26 mouse cellular contexts compared by ENCODE assay signal in genomic region chr15:68412156-68412555, GRCm38 (mm10).
DNase-seq lines count a peak whose midpoint lies in the region; ATAC-seq lines count a peak whose summit lies in the region.
"Had no signal": no experiment of that assay in that cellular context is flagged by ENCODE, and none has a peak within 500 bp of the region (broad histone marks: within the 10 kb centered on the region; RNA-seq: fewer than 3 reads in every experiment).

No protein-coding gene starts in this region.

- H3K9ac ChIP-seq in heart, embryonic 12.5 days: no peak overlapping the region
- H3K9ac ChIP-seq in heart, embryonic 16.5 days (ENCODE audit: low read length): no peak overlapping the region
- H3K9ac ChIP-seq: embryonic facial prominence, embryonic 12.5 days; embryonic facial prominence, embryonic 15.5 days; forebrain, postnatal 0 days; hindbrain, embryonic 13.5 days; intestine, embryonic 15.5 days had no signal

- peaks cover 31% of the 10 kb centered on the region for H3K4me1 ChIP-seq in heart, embryonic 12.5 days (replicated peaks)
- peaks cover 21% of the 10 kb centered on the region for H3K4me1 ChIP-seq in heart, embryonic 16.5 days (ENCODE audit: control insufficient read depth, insufficient read depth, low read length)
- H3K4me1 ChIP-seq: embryonic facial prominence, embryonic 12.5 days; embryonic facial prominence, embryonic 15.5 days; hindbrain, embryonic 13.5 days; intestine, embryonic 15.5 days had no signal

- peak; percentile 96 for DNase-seq in heart, adult 11 months
- no peak for DNase-seq in heart, postnatal 4 days
- DNase-seq in heart, adult 8-10 months (ENCODE audit: low spot score): peak; percentile 27
- no peak for DNase-seq in adipocyte (ENCODE audit: low spot score)
- DNase-seq in ovary, adult 18-20 months (ENCODE audit: low spot score): no peak
- DNase-seq in liver: no peak
- DNase-seq: adrenal gland, postnatal 10 days; adrenal gland, postnatal 36 days; cerebellum, adult 2 months; cerebellum, adult 9-11 months; cerebellum, postnatal 25 days; forebrain, postnatal 0 days; gastrocnemius, adult 2 months; gastrocnemius, postnatal 14 days; kidney, adult 11 months; kidney, adult 8-10 months had no signal

- no peaks in the 10 kb centered on the region for H3K36me3 ChIP-seq in heart, embryonic 12.5 days
- no peaks in the 10 kb centered on the region for H3K36me3 ChIP-seq in heart, embryonic 16.5 days (ENCODE audit: control insufficient read depth, insufficient read depth)
- H3K36me3 ChIP-seq: embryonic facial prominence, embryonic 12.5 days; embryonic facial prominence, embryonic 15.5 days; hindbrain, embryonic 10.5 days; hindbrain, embryonic 13.5 days; intestine, embryonic 15.5 days had no signal

- peaks cover 7% of the 10 kb centered on the region; the same call in 1 of the 2 replicates for H3K27me3 ChIP-seq in heart, embryonic 12.5 days (replicated peaks)
- no peaks in the 10 kb centered on the region for H3K27me3 ChIP-seq in heart, embryonic 16.5 days (ENCODE audit: control insufficient read depth, insufficient read depth, low read length)
- H3K27me3 ChIP-seq: embryonic facial prominence, embryonic 12.5 days; embryonic facial prominence, embryonic 15.5 days; hindbrain, embryonic 13.5 days; intestine, embryonic 15.5 days had no signal

- no peak overlapping the region for H3K4me2 ChIP-seq in heart, embryonic 12.5 days
- H3K4me2 ChIP-seq in heart, embryonic 16.5 days (ENCODE audit: low read depth, low read length): no peak overlapping the region
- H3K4me2 ChIP-seq: embryonic facial prominence, embryonic 12.5 days; embryonic facial prominence, embryonic 15.5 days; hindbrain, embryonic 13.5 days; intestine, embryonic 15.5 days had no signal

- 50% methylated on average over 3 of the region's 3 CpGs for WGBS in heart, embryonic 12.5 days
- WGBS in heart, embryonic 16.5 days: 47% methylated on average over 3 of the region's 3 CpGs

- no peak overlapping the region for H3K27ac ChIP-seq in heart, embryonic 12.5 days (ENCODE audit: poor library complexity, severe bottlenecking)
- H3K27ac ChIP-seq in heart, embryonic 16.5 days (ENCODE audit: low read length): peak overlapping the region; percentile 52
- H3K27ac ChIP-seq: embryonic facial prominence, embryonic 12.5 days; embryonic facial prominence, embryonic 15.5 days; gastrocnemius, adult 2 months; hindbrain, embryonic 10.5 days; hindbrain, embryonic 13.5 days; intestine, embryonic 15.5 days had no signal

- no peak overlapping the region for H3K4me3 ChIP-seq in heart, embryonic 12.5 days
- H3K4me3 ChIP-seq in heart, embryonic 16.5 days (ENCODE audit: low read length): no peak overlapping the region
- H3K4me3 ChIP-seq: embryonic facial prominence, embryonic 12.5 days; embryonic facial prominence, embryonic 15.5 days; gastrocnemius, adult 2 months; hindbrain, embryonic 10.5 days; hindbrain, embryonic 13.5 days; intestine, embryonic 15.5 days had no signal

- ATAC-seq in heart, embryonic 12.5 days (ENCODE audit: insufficient number of reproducible peaks, low FRiP score): no peak
- peak; percentile 33 for ATAC-seq in heart, embryonic 16.5 days (replicated peaks; ENCODE audit: extremely low read depth, insufficient read depth, low FRiP score)
- ATAC-seq: activated CD4-positive, CD25-positive, alpha-beta regulatory T cell, adult 4 months; forebrain, embryonic 14.5 days; forebrain, postnatal 0 days; hindbrain, embryonic 16.5 days; intestine, embryonic 15.5 days had no signal

- no peaks in the 10 kb centered on the region for H3K9me3 ChIP-seq in heart, embryonic 12.5 days (replicated peaks)
- H3K9me3 ChIP-seq in heart, embryonic 16.5 days (replicated peaks; ENCODE audit: control insufficient read depth, low read length): no peaks in the 10 kb centered on the region
- H3K9me3 ChIP-seq: embryonic facial prominence, embryonic 12.5 days; embryonic facial prominence, embryonic 15.5 days; hindbrain, embryonic 10.5 days; hindbrain, embryonic 13.5 days; intestine, embryonic 15.5 days had no signal

Comparison
In these comparisons a context has a peak if more than half of its experiments do, and no peak if none do; other contexts are left out.
1. DNase-seq: peak in heart, adult 11 months (single experiment) and heart, adult 8-10 months (single experiment); none in heart, postnatal 4 days (single experiment), adipocyte (single experiment), ovary, adult 18-20 months (single experiment) and liver (single experiment).